Mouse (Mus musculus): ENCODE data around the gene Gm20388. TPM values are rescaled to one million over a fixed set of nuclear protein-coding genes. Genes with fewer than 3 reads are reported as not detected.

The Gm20388 gene
- polyA plus RNA-seq, 1 experiment from 2014 or later, result 8.3 TPM

GRCm38 (mm10) chr8:122867982-122868381 lies 2957.3 kb downstream of the Gm20388 start:
- ATAC-seq (replicated peaks; ENCODE audit: low FRiP score, low TSS enrichment, low read depth) (no peak), DNase-seq (ENCODE audit: low spot score) (no peak)
- 90% methylated on average over 6 of the region's 6 CpGs for whole genome bisulfite sequencing
- H3K27ac ChIP-seq (ENCODE audit: low read depth), result no peak overlapping the region
- no peaks in the 10 kb centered on the region for H3K4me1 ChIP-seq (replicated peaks; ENCODE audit: control insufficient read depth, insufficient read depth, low read length)
- H3K27me3 ChIP-seq (replicated peaks; ENCODE audit: control insufficient read depth, insufficient read depth, low read length), result no peaks in the 10 kb centered on the region
- no peak overlapping the region for H3K9ac ChIP-seq (ENCODE audit: low read length)
- no peak overlapping the region for H3K4me2 ChIP-seq (ENCODE audit: low read length)
- no peaks in the 10 kb centered on the region for H3K36me3 ChIP-seq (ENCODE audit: control insufficient read depth, insufficient read depth, low read length)
- H3K4me3 ChIP-seq (ENCODE audit: low read depth, low read length), result no peak overlapping the region
- H3K9me3 ChIP-seq (ENCODE audit: control insufficient read depth, low read length), result peaks cover 15% of the 10 kb centered on the region

GRCm38 (mm10) chr8:122870377-122870863 lies 2959.8 kb downstream of the Gm20388 start:
- peaks cover 2% of the 10 kb centered on the region for H3K9me3 ChIP-seq (ENCODE audit: control insufficient read depth, low read length)
- ATAC-seq (replicated peaks; ENCODE audit: low FRiP score, low TSS enrichment, low read depth) (peak; percentile 30; the same call in 1 of the 2 replicates), DNase-seq (ENCODE audit: low spot score) (peak; percentile 62)
- 25% methylated on average over 31 of the region's 31 CpGs for WGBS
- H3K4me3 ChIP-seq (ENCODE audit: low read depth, low read length), result peak overlapping the region; percentile 1; the same call in 1 of the 2 replicates
- no peak overlapping the region for H3K27ac ChIP-seq (ENCODE audit: low read depth)
- no peaks in the 10 kb centered on the region for H3K27me3 ChIP-seq (replicated peaks; ENCODE audit: control insufficient read depth, insufficient read depth, low read length)
- peak overlapping the region; percentile 37 for H3K4me2 ChIP-seq (ENCODE audit: low read length)
- no peaks in the 10 kb centered on the region for H3K4me1 ChIP-seq (replicated peaks; ENCODE audit: control insufficient read depth, insufficient read depth, low read length)
- no peak overlapping the region for H3K9ac ChIP-seq (ENCODE audit: low read length)
- no peaks in the 10 kb centered on the region for H3K36me3 ChIP-seq (ENCODE audit: control insufficient read depth, insufficient read depth, low read length)

GRCm38 (mm10) chr8:122871663-122872062 lies 2961.0 kb downstream of the Gm20388 start:
- H3K4me1 ChIP-seq (replicated peaks; ENCODE audit: control insufficient read depth, insufficient read depth, low read length), result no peaks in the 10 kb centered on the region
- 72% methylated on average over 9 of the region's 9 CpGs for WGBS
- H3K36me3 ChIP-seq (ENCODE audit: control insufficient read depth, insufficient read depth, low read length), result no peaks in the 10 kb centered on the region
- H3K4me2 ChIP-seq (ENCODE audit: low read length), result no peak overlapping the region
- DNase-seq (ENCODE audit: low spot score), result no peak
- ATAC-seq (replicated peaks; ENCODE audit: low FRiP score, low TSS enrichment, low read depth), result no peak
- H3K27me3 ChIP-seq (replicated peaks; ENCODE audit: control insufficient read depth, insufficient read depth, low read length), result no peaks in the 10 kb centered on the region
- no peak overlapping the region for H3K27ac ChIP-seq (ENCODE audit: low read depth)
- no peak overlapping the region for H3K4me3 ChIP-seq (ENCODE audit: low read depth, low read length)
- H3K9ac ChIP-seq (ENCODE audit: low read length), result no peak overlapping the region
- no peaks in the 10 kb centered on the region for H3K9me3 ChIP-seq (ENCODE audit: control insufficient read depth, low read length)

GRCm38 (mm10) chr8:122873171-122873570 lies 2962.5 kb downstream of the Gm20388 start:
- Histone ChIP-seq H3K4me3 (ENCODE audit: low read depth, low read length) (no peak overlapping the region), H3K9me3 (ENCODE audit: control insufficient read depth, low read length) (no peaks in the 10 kb centered on the region), H3K4me1 (replicated peaks; ENCODE audit: control insufficient read depth, insufficient read depth, low read length) (no peaks in the 10 kb centered on the region), H3K27me3 (replicated peaks; ENCODE audit: control insufficient read depth, insufficient read depth, low read length) (no peaks in the 10 kb centered on the region), H3K27ac (ENCODE audit: low read depth) (no peak overlapping the region), H3K9ac (ENCODE audit: low read length) (no peak overlapping the region), H3K36me3 (ENCODE audit: control insufficient read depth, insufficient read depth, low read length) (no peaks in the 10 kb centered on the region), H3K4me2 (ENCODE audit: low read length) (no peak overlapping the region)
- DNase-seq (ENCODE audit: low spot score) (no peak), ATAC-seq (replicated peaks; ENCODE audit: low FRiP score, low TSS enrichment, low read depth) (no peak)
- WGBS, result 38% methylated on average over 6 of the region's 6 CpGs

GRCm38 (mm10) chr8:122875186-122875585 lies 2964.5 kb downstream of the Gm20388 start:
- H3K4me2 ChIP-seq (ENCODE audit: low read length), result no peak overlapping the region
- 38% methylated on average over 5 of the region's 5 CpGs for WGBS
- no peak overlapping the region for H3K4me3 ChIP-seq (ENCODE audit: low read depth, low read length)
- H3K9me3 ChIP-seq (ENCODE audit: control insufficient read depth, low read length), result no peaks in the 10 kb centered on the region
- DNase-seq (ENCODE audit: low spot score), result no peak
- H3K4me1 ChIP-seq (replicated peaks; ENCODE audit: control insufficient read depth, insufficient read depth, low read length), result no peaks in the 10 kb centered on the region
- no peak overlapping the region for H3K9ac ChIP-seq (ENCODE audit: low read length)
- ATAC-seq (replicated peaks; ENCODE audit: low FRiP score, low TSS enrichment, low read depth), result no peak
- H3K27me3 ChIP-seq (replicated peaks; ENCODE audit: control insufficient read depth, insufficient read depth, low read length), result no peaks in the 10 kb centered on the region
- no peak overlapping the region for H3K27ac ChIP-seq (ENCODE audit: low read depth)
- no peaks in the 10 kb centered on the region for H3K36me3 ChIP-seq (ENCODE audit: control insufficient read depth, insufficient read depth, low read length)

GRCm38 (mm10) chr8:122878231-122878630 lies 2967.6 kb downstream of the Gm20388 start:
- WGBS, result 86% methylated on average over 3 of the region's 3 CpGs
- no peak overlapping the region for H3K27ac ChIP-seq (ENCODE audit: low read depth)
- DNase-seq (ENCODE audit: low spot score) (no peak), ATAC-seq (replicated peaks; ENCODE audit: low FRiP score, low TSS enrichment, low read depth) (no peak)
- no peak overlapping the region for H3K9ac ChIP-seq (ENCODE audit: low read length)
- H3K4me3 ChIP-seq (ENCODE audit: low read depth, low read length), result no peak overlapping the region
- H3K9me3 ChIP-seq (ENCODE audit: control insufficient read depth, low read length), result no peaks in the 10 kb centered on the region
- H3K36me3 ChIP-seq (ENCODE audit: control insufficient read depth, insufficient read depth, low read length), result peaks cover 14% of the 10 kb centered on the region
- H3K4me2 ChIP-seq (ENCODE audit: low read length), result no peak overlapping the region
- no peaks in the 10 kb centered on the region for H3K4me1 ChIP-seq (replicated peaks; ENCODE audit: control insufficient read depth, insufficient read depth, low read length)
- H3K27me3 ChIP-seq (replicated peaks; ENCODE audit: control insufficient read depth, insufficient read depth, low read length), result no peaks in the 10 kb centered on the region

GRCm38 (mm10) chr8:122880302-122880701 lies 2969.7 kb downstream of the Gm20388 start:
- no peak overlapping the region for H3K4me3 ChIP-seq (ENCODE audit: low read depth, low read length)
- WGBS, result 29% methylated on average over 3 of the region's 3 CpGs
- peaks cover 34% of the 10 kb centered on the region for H3K36me3 ChIP-seq (ENCODE audit: control insufficient read depth, insufficient read depth, low read length)

GRCm38 (mm10) chr8:122883671-122884070 lies 2973.0 kb downstream of the Gm20388 start:
- WGBS, result 84% methylated on average over 10 of the region's 10 CpGs
- Histone ChIP-seq H3K9me3 (ENCODE audit: control insufficient read depth, low read length) (no peaks in the 10 kb centered on the region), H3K4me3 (ENCODE audit: low read depth, low read length) (no peak overlapping the region), H3K4me1 (replicated peaks; ENCODE audit: control insufficient read depth, insufficient read depth, low read length) (no peaks in the 10 kb centered on the region), H3K4me2 (ENCODE audit: low read length) (no peak overlapping the region), H3K36me3 (ENCODE audit: control insufficient read depth, insufficient read depth, low read length) (peaks cover 67% of the 10 kb centered on the region), H3K9ac (ENCODE audit: low read length) (no peak overlapping the region), H3K27me3 (replicated peaks; ENCODE audit: control insufficient read depth, insufficient read depth, low read length) (no peaks in the 10 kb centered on the region), H3K27ac (ENCODE audit: low read depth) (no peak overlapping the region)
- ATAC-seq (replicated peaks; ENCODE audit: low FRiP score, low TSS enrichment, low read depth) (no peak), DNase-seq (ENCODE audit: low spot score) (no peak)

More at GRCm38 (mm10) chr8:122880302-122880701, 2969.7 kb downstream of the Gm20388 start:
- Histone ChIP-seq H3K27me3 (replicated peaks; ENCODE audit: control insufficient read depth, insufficient read depth, low read length) (no peaks in the 10 kb centered on the region), H3K9ac (ENCODE audit: low read length) (no peak overlapping the region), H3K27ac (ENCODE audit: low read depth) (no peak overlapping the region), H3K4me1 (replicated peaks; ENCODE audit: control insufficient read depth, insufficient read depth, low read length) (no peaks in the 10 kb centered on the region), H3K4me2 (ENCODE audit: low read length) (no peak overlapping the region), H3K9me3 (ENCODE audit: control insufficient read depth, low read length) (no peaks in the 10 kb centered on the region)
- DNase-seq (ENCODE audit: low spot score) (no peak), ATAC-seq (replicated peaks; ENCODE audit: low FRiP score, low TSS enrichment, low read depth) (no peak)

GRCm38 (mm10) chr8:122891440-122891839 lies 2980.8 kb downstream of the Gm20388 start:
- Histone ChIP-seq H3K4me2 (ENCODE audit: low read length) (no peak overlapping the region), H3K4me1 (replicated peaks; ENCODE audit: control insufficient read depth, insufficient read depth, low read length) (no peaks in the 10 kb centered on the region), H3K9me3 (ENCODE audit: control insufficient read depth, low read length) (no peaks in the 10 kb centered on the region), H3K27me3 (replicated peaks; ENCODE audit: control insufficient read depth, insufficient read depth, low read length) (no peaks in the 10 kb centered on the region), H3K9ac (ENCODE audit: low read length) (no peak overlapping the region), H3K4me3 (ENCODE audit: low read depth, low read length) (no peak overlapping the region), H3K36me3 (ENCODE audit: control insufficient read depth, insufficient read depth, low read length) (peaks cover 99% of the 10 kb centered on the region), H3K27ac (ENCODE audit: low read depth) (no peak overlapping the region)
- ATAC-seq (replicated peaks; ENCODE audit: low FRiP score, low TSS enrichment, low read depth) (no peak), DNase-seq (ENCODE audit: low spot score) (no peak)
- 89% methylated on average over 12 of the region's 12 CpGs for WGBS
